Mouse (Mus musculus) spleen, adult 2 months (tissue): ENCODE data around the gene Gns.

Source experiments
- CTCF ChIP-seq: fragments of 200-500 bp; IDR thresholded peaks from 2 replicates; pipeline ENCODE4 v1.5.1; 2011; ENCODE audit warnings: mild to moderate bottlenecking, inconsistent platforms; ENCODE audit not compliant: insufficient read depth, insufficient read length, insufficient replicate concordance; ENCODE audit errors: extremely low read depth
- POLR2A ChIP-seq: fragments of 200-500 bp; IDR thresholded peaks from 2 replicates; pipeline ENCODE4 v1.6.1; 2011; ENCODE audit warnings: low read depth, low read length, inconsistent platforms

DNA sequence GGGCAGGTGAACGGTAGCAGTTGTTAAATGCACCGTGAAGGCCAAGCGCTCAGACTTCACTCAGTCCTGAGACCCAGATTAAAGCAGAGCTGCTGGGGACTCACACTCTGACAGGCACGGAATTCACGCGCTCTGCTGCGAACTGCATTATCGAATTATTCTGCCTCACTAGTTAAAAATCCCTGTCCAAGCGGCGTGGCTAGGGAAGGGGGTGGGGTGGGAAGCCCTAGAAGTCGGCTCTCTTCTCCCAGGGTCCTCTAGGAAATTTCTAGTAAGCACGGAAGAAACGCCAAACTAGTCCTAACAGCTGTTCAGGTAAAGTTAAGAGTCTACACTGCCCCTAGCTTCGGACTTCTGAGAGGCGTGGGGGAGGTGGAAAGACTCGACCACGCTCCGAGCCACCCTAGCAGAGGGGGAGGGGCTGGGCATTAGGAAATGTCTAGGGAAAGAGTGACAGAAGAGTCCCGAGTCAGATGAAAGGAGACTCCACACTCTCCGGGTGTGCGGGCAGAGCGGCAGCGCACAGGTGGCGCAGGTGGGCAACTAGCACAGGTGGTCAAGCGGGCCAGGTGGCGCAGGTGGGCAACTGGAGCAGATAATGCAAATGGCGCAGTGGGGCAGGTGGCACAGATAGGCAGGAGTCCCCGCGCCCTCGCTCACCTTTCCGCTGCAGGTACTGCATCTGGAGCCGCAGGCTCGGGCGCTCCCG is 14.4 kb upstream of the Gns start:
- TF ChIP-seq CTCF (no peak), POLR2A (no peak)
